Comparison of ENCODE assay signal across 9 mouse cellular contexts in the genomic region with DNA sequence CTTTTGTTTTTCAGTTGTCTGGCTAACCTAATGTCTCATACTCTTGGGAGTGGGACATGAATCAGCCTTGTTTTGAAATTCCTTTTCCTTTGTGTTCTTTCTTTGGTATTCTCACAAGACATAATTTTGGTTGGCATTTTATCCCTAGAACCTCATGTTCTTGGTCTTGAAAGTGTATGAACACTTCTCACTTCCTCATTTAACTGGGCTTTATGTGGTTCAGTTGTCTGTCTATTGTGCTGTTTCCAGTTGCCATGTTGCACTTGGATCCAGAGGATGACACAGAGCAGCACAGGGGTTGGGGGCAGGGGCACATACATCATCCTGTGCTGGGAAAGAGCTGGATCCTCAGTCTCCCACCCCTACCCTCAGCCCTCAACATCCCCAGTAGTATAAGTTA. TPM values are rescaled to one million over a fixed set of nuclear protein-coding genes. Genes with fewer than 3 reads are reported as not detected.
DNase-seq lines count a peak whose midpoint lies in the region; ATAC-seq and TF ChIP-seq lines count a peak whose summit lies in the region.
"Had no signal": no experiment of that assay in that cellular context is flagged by ENCODE, and none has a peak within 500 bp of the region (broad histone marks: within the 10 kb centered on the region; RNA-seq: fewer than 3 reads in every experiment).

No protein-coding gene starts in this region.

- ATAC-seq in lung, embryonic 15.5 days (ENCODE audit: borderline replicate concordance, extremely low read depth, low FRiP score, low TSS enrichment), result no peak
- ATAC-seq in embryonic facial prominence, embryonic 15.5 days (ENCODE audit: insufficient number of reproducible peaks, low FRiP score, low TSS enrichment, low read depth), result no peak
- no peak for ATAC-seq in intestine, embryonic 14.5 days (replicated peaks; ENCODE audit: low FRiP score, low TSS enrichment, low read depth)
- no peak for ATAC-seq in neural tube, embryonic 14.5 days (ENCODE audit: low read depth)

- H3K4me2 ChIP-seq in lung, embryonic 15.5 days, result peak overlapping the region; percentile 73
- H3K4me2 ChIP-seq in embryonic facial prominence, embryonic 15.5 days (replicated peaks), result peak overlapping the region; percentile 65
- peak overlapping the region; percentile 80 for H3K4me2 ChIP-seq in intestine, embryonic 14.5 days (ENCODE audit: low read length)
- peak overlapping the region; percentile 68 for H3K4me2 ChIP-seq in neural tube, embryonic 14.5 days (ENCODE audit: low read depth, low read length)

- H3K4me1 ChIP-seq in lung, embryonic 15.5 days, result peaks cover 19% of the 10 kb centered on the region
- peaks cover 7% of the 10 kb centered on the region for H3K4me1 ChIP-seq in lung, adult 2 months (ENCODE audit: control insufficient read depth, insufficient read depth, low read length)
- H3K4me1 ChIP-seq in embryonic facial prominence, embryonic 15.5 days, result peaks cover 27% of the 10 kb centered on the region
- H3K4me1 ChIP-seq in intestine, embryonic 14.5 days (replicated peaks; ENCODE audit: control insufficient read depth, insufficient read depth, low read length), result peaks cover 10% of the 10 kb centered on the region
- peaks cover 17% of the 10 kb centered on the region for H3K4me1 ChIP-seq in neural tube, embryonic 14.5 days (ENCODE audit: control insufficient read depth, insufficient read depth, low read length)

- TF ChIP-seq POLR2A in lung, adult 2 months (IDR thresholded peaks at IDR 0.05; ENCODE audit: borderline replicate concordance, extremely low read depth, low read depth, low read length), result no peak

- no peaks in the 10 kb centered on the region for H3K9me3 ChIP-seq in lung, embryonic 15.5 days
- no peaks in the 10 kb centered on the region for H3K9me3 ChIP-seq in embryonic facial prominence, embryonic 15.5 days (replicated peaks)
- H3K9me3 ChIP-seq in intestine, embryonic 14.5 days (ENCODE audit: control insufficient read depth, low read length), result no peaks in the 10 kb centered on the region
- H3K9me3 ChIP-seq in neural tube, embryonic 14.5 days (ENCODE audit: control insufficient read depth, low read length), result no peaks in the 10 kb centered on the region

- no peak overlapping the region for H3K27ac ChIP-seq in lung, embryonic 15.5 days
- no peak overlapping the region for H3K27ac ChIP-seq in embryonic facial prominence, embryonic 15.5 days (replicated peaks)
- no peak overlapping the region for H3K27ac ChIP-seq in intestine, embryonic 14.5 days (ENCODE audit: low read depth)
- no peak overlapping the region for H3K27ac ChIP-seq in neural tube, embryonic 14.5 days (ENCODE audit: low read depth, low read length)

- DNase-seq in lung, adult 2 months, result no peak
- peak; percentile 37 for DNase-seq in intestine, embryonic 14.5 days (ENCODE audit: low spot score)
- no peak for DNase-seq in urinary bladder, adult 2 months (ENCODE audit: low spot score)
- no peak for DNase-seq in adrenal gland, postnatal 25 days
- no peak for DNase-seq in urinary bladder, postnatal 14 days (ENCODE audit: low spot score)
- DNase-seq: layer of hippocampus, adult 9-11 months had no signal

- no peaks in the 10 kb centered on the region for H3K36me3 ChIP-seq in lung, embryonic 15.5 days
- peaks cover 10% of the 10 kb centered on the region for H3K36me3 ChIP-seq in embryonic facial prominence, embryonic 15.5 days
- peaks cover 4% of the 10 kb centered on the region; the same call in 1 of the 2 replicates for H3K36me3 ChIP-seq in intestine, embryonic 14.5 days (ENCODE audit: control insufficient read depth, insufficient read depth, low read length)
- H3K36me3 ChIP-seq in neural tube, embryonic 14.5 days (ENCODE audit: control insufficient read depth, insufficient read depth, low read length), result no peaks in the 10 kb centered on the region

- TF ChIP-seq CTCF in lung, adult 2 months (IDR thresholded peaks at IDR 0.05; ENCODE audit: insufficient read depth, low read length), result no peak

- H3K9ac ChIP-seq in lung, embryonic 15.5 days, result no peak overlapping the region
- no peak overlapping the region for H3K9ac ChIP-seq in embryonic facial prominence, embryonic 15.5 days
- H3K9ac ChIP-seq in intestine, embryonic 14.5 days (ENCODE audit: low read length), result no peak overlapping the region
- H3K9ac ChIP-seq in neural tube, embryonic 14.5 days (replicated peaks; ENCODE audit: low read depth, low read length), result no peak overlapping the region

- H3K4me3 ChIP-seq in lung, embryonic 15.5 days, result no peak overlapping the region
- no peak overlapping the region for H3K4me3 ChIP-seq in lung, adult 2 months (replicated peaks; ENCODE audit: extremely low read depth, low read depth, low read length)
- H3K4me3 ChIP-seq in embryonic facial prominence, embryonic 15.5 days (replicated peaks), result peak overlapping the region; percentile 64; the same call in 1 of the 2 replicates
- peak overlapping the region; percentile 65; the same call in 1 of the 2 replicates for H3K4me3 ChIP-seq in intestine, embryonic 14.5 days (ENCODE audit: low read depth, low read length)
- no peak overlapping the region for H3K4me3 ChIP-seq in neural tube, embryonic 14.5 days (ENCODE audit: low read depth, low read length)

- no peaks in the 10 kb centered on the region for H3K27me3 ChIP-seq in lung, embryonic 15.5 days
- no peaks in the 10 kb centered on the region for H3K27me3 ChIP-seq in embryonic facial prominence, embryonic 15.5 days
- no peaks in the 10 kb centered on the region for H3K27me3 ChIP-seq in intestine, embryonic 14.5 days (replicated peaks; ENCODE audit: control insufficient read depth, insufficient read depth, low read length)
- no peaks in the 10 kb centered on the region for H3K27me3 ChIP-seq in neural tube, embryonic 14.5 days (ENCODE audit: control insufficient read depth, insufficient read depth, low read length)

RNA-seq across cellular contexts. Expression of gene Spop, which starts 2.1 kb away (rescaled TPM):
- polyA plus RNA-seq in lung, embryonic 15.5 days (2015; fragmentation: Nextera tagmentation; extraction: Ambion mirVana), result 147 and 157 TPM in 2 replicates
- 70.1 and 125 TPM in 2 replicates for polyA plus RNA-seq in lung, adult 2 months (2012; rRNA removed)
- 172 and 189 TPM in 2 replicates for polyA plus RNA-seq in embryonic facial prominence, embryonic 15.5 days (2015; fragmentation: Nextera tagmentation; extraction: Ambion mirVana)
- polyA plus RNA-seq in intestine, embryonic 14.5 days (2014; fragmentation: Nextera tagmentation; extraction: Ambion mirVana), result 95.5 and 105 TPM in 2 replicates
- 166 and 198 TPM in 2 replicates for polyA plus RNA-seq in neural tube, embryonic 14.5 days (2014; fragmentation: Nextera tagmentation; extraction: Ambion mirVana)
- 79.1 and 103 TPM in 2 replicates for polyA plus RNA-seq in urinary bladder, adult 2 months (2012; rRNA removed)
- 131 and 144 TPM in 2 replicates for total RNA-seq in adrenal gland, postnatal 25 days (2021)

RNA-seq across cellular contexts. Expression of gene Slc35b1, which starts 31.4 kb away (rescaled TPM):
- 100 and 102 TPM in 2 replicates for polyA plus RNA-seq in lung, embryonic 15.5 days (2015; fragmentation: Nextera tagmentation; extraction: Ambion mirVana)
- polyA plus RNA-seq in lung, adult 2 months (2012; rRNA removed), result 60.6 and 80.9 TPM in 2 replicates
- polyA plus RNA-seq in embryonic facial prominence, embryonic 15.5 days (2015; fragmentation: Nextera tagmentation; extraction: Ambion mirVana), result 100 TPM in 2 replicates
- polyA plus RNA-seq in intestine, embryonic 14.5 days (2014; fragmentation: Nextera tagmentation; extraction: Ambion mirVana), result 85.2 and 90.5 TPM in 2 replicates
- 155 and 163 TPM in 2 replicates for polyA plus RNA-seq in neural tube, embryonic 14.5 days (2014; fragmentation: Nextera tagmentation; extraction: Ambion mirVana)
- 55.1 and 66.5 TPM in 2 replicates for polyA plus RNA-seq in urinary bladder, adult 2 months (2012; rRNA removed)
- total RNA-seq in adrenal gland, postnatal 25 days (2021), result 51.8 and 53.9 TPM in 2 replicates

Comparison
In these comparisons a context has a peak if more than half of its experiments do, and no peak if none do; other contexts are left out.
1. H3K4me3 ChIP-seq: peak in embryonic facial prominence, embryonic 15.5 days (single experiment) and intestine, embryonic 14.5 days (single experiment); none in lung, embryonic 15.5 days (single experiment), lung, adult 2 months (single experiment) and neural tube, embryonic 14.5 days (single experiment).
2. Peak in every context shown above with its lines, with median percentiles within 50 percentile points of each other: H3K4me2 ChIP-seq.